Mouse (Mus musculus) hindbrain, embryonic 13.5 days (tissue): ENCODE results near the gene AC170998.1. TPM values are rescaled to one million over a fixed set of nuclear protein-coding genes. Genes with fewer than 3 reads are reported as not detected.

Source experiments
- ATAC-seq: fragments of 200-750 bp; cut with Nextera tagmentation; 2 replicates; pipeline ENCODE4 v1.8.0; 2017; ENCODE audit warnings: moderate TSS enrichment; ENCODE audit not compliant: low FRiP score
- H3K27ac ChIP-seq: fragments of 300-500 bp; sonication (generic); 2 replicates; pipeline ENCODE4 v1.5.1; 2015; ENCODE audit warnings: inconsistent platforms, mild to moderate bottlenecking, moderate library complexity
- H3K27me3 ChIP-seq: fragments of 300-500 bp; sonication (generic); 2 replicates; pipeline ENCODE4 v1.6.1; 2015; ENCODE audit warnings: mild to moderate bottlenecking, inconsistent platforms
- H3K36me3 ChIP-seq: fragments of 300-500 bp; sonication (generic); 2 replicates; pipeline ENCODE4 v1.6.1; 2015; ENCODE audit warnings: mild to moderate bottlenecking, inconsistent platforms
- H3K4me1 ChIP-seq: fragments of 300-500 bp; sonication (generic); replicated peaks from 2 replicates; pipeline ENCODE4 v1.6.1; 2015; ENCODE audit warnings: inconsistent platforms
- H3K4me2 ChIP-seq: fragments of 300-500 bp; sonication (generic); 2 replicates; pipeline ENCODE4 v1.6.1; 2015; ENCODE audit warnings: inconsistent platforms, mild to moderate bottlenecking, moderate library complexity
- H3K4me3 ChIP-seq: fragments of 300-500 bp; sonication (generic); 2 replicates; pipeline ENCODE4 v1.5.1; 2015; ENCODE audit warnings: mild to moderate bottlenecking, inconsistent platforms
- H3K9ac ChIP-seq: fragments of 300-500 bp; sonication (generic); 2 replicates; pipeline ENCODE4 v1.6.1; 2015; ENCODE audit warnings: mild to moderate bottlenecking, inconsistent platforms
- H3K9me3 ChIP-seq: fragments of 300-500 bp; sonication (generic); 2 replicates; pipeline ENCODE4 v1.6.1; 2016; ENCODE audit warnings: inconsistent platforms
- WGBS: fragments of 180-500 bp; shearing (Covaris S2); methylation state at CpG from one replicate; pipeline ENCODE4 v1.1.7; 2015; 5-methylcytosine and 5-hydroxymethylcytosine counted together
- polyA plus RNA-seq: library from polyadenylated mRNA; unstranded; fragments of >200 nt; fragmentation: Nextera tagmentation; extraction: Ambion mirVana; gene quantifications from 2 replicates; pipeline ENCODE4 v1.2.1, GENCODE M21; 2015

The AC170998.1 gene
- polyA plus RNA-seq, 1 experiment from 2014 or later = 2.2 TPM

DNA sequence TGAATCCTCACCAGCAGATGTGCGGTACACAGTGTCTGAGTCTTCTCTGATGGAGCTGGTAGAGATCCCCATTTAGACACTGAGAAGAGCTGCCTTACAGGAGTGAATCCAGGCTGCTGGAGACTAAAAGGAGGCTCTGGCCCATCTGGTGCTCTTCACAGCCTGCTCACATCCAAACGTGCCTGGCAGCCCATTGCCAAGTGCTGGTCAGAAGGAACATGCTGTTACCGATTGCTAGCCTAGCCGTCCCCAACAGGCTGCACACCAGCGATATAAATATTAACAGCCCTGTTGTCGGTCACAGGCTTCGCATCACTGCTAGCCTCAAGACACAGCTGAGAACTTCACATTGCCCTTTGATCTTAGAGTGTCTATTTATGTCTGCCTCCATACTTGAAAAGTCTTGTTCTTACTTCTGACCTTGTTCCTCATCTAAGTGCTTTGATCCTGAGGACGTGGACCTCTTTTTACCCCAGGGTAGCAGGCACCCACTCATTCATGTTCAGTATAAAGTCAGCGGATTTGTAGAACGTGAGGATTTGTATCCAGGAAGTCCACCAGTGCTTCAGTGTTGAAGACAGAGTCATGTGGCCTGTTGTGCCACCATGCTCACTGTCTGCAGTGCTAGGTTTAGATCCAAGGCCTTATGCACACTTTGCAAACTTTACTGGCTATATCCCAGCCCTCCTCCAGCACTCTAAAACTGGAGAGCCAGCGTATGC is 17.4 kb downstream of the AC170998.1 start:
- WGBS = 96% methylated on average over 11 of the region's 11 CpGs
- Histone ChIP-seq H3K36me3 (peaks cover 96% of the 10 kb centered on the region), H3K4me3 (no peak overlapping the region), H3K27me3 (no peaks in the 10 kb centered on the region), H3K9ac (no peak overlapping the region), H3K9me3 (no peaks in the 10 kb centered on the region), H3K4me1 (no peaks in the 10 kb centered on the region), H3K4me2 (no peak overlapping the region), H3K27ac (no peak overlapping the region)
- no peak for ATAC-seq

DNA sequence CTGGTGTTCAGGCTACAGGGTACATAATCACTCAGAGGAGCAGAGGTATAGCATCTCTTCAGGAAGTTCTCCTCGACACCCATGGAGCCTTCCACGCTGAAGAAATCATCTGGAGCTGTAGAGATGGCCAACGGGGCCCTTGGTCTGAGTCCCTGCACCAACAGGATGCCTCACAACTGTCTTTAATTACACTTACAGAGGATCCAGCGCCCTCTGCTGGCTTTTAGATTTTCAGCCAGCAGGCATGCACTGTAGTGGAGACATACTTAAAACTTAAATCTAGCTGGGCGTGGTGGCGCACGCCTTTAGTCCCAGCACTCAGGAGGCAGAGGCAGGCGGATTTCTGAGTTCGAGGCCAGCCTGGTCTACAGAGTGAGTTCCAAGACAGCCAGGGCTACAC is 18.0 kb downstream of the AC170998.1 start:
- H3K9me3 ChIP-seq = no peaks in the 10 kb centered on the region
- H3K4me2 ChIP-seq = no peak overlapping the region
- H3K27me3 ChIP-seq = no peaks in the 10 kb centered on the region
- no peaks in the 10 kb centered on the region for H3K4me1 ChIP-seq
- 92% methylated on average over 9 of the region's 9 CpGs for WGBS
- H3K27ac ChIP-seq = no peak overlapping the region
- H3K36me3 ChIP-seq = peaks cover 98% of the 10 kb centered on the region
- no peak overlapping the region for H3K9ac ChIP-seq
- no peak overlapping the region for H3K4me3 ChIP-seq
- no peak for ATAC-seq

DNA sequence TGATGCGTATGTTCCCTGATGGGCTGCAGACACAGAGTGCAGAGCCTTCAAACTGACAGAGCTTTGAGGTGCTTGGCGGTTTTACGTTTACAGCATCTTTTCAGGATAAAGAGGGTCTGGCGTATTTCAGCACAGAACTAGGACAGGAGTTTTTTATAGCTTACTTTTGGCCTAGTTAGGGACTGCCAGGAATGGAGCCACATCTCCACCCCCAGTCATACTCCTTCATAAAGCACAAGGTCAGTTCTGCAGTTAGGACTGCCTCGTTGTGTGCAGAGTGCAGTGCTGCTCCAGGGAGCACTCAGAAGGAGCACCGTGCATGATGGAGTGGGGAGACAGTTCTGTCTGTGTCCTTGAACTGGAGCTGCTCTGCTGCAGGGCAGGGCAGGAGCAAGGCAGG is 19.9 kb downstream of the AC170998.1 start:
- 93% methylated on average over 6 of the region's 6 CpGs for WGBS
- no peaks in the 10 kb centered on the region for H3K9me3 ChIP-seq
- H3K27ac ChIP-seq = no peak overlapping the region
- no peak overlapping the region for H3K9ac ChIP-seq
- no peaks in the 10 kb centered on the region for H3K27me3 ChIP-seq
- no peak overlapping the region for H3K4me2 ChIP-seq
- H3K4me3 ChIP-seq = no peak overlapping the region
- no peak for ATAC-seq
- H3K36me3 ChIP-seq = peaks cover 85% of the 10 kb centered on the region
- H3K4me1 ChIP-seq = no peaks in the 10 kb centered on the region

DNA sequence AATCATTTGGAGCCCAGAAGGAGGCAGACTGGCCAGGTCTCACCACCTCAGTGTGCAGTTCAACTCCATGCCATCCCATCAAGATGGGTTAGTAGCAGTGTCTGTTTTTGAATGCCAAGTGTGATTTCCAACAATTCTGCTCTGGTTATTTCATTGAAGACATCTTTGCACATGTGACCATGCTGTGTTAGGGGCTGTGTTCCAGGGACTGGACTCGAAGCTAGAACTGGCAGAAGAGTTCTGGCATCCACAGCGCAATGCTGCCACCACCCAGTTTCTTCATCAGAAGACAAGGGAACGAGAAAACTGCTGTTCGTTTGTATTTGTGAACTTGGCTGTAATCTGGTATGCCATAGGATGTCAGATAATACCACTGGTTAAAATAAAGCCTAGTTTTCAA is 22.1 kb downstream of the AC170998.1 start:
- ATAC-seq = no peak
- H3K36me3 ChIP-seq = peaks cover 64% of the 10 kb centered on the region

GRCm38 (mm10) chr17:28750580-28750979 is 24.7 kb downstream of the AC170998.1 start:
- Histone ChIP-seq H3K4me3 (no peak overlapping the region), H3K4me2 (no peak overlapping the region), H3K27ac (no peak overlapping the region), H3K36me3 (peaks cover 38% of the 10 kb centered on the region), H3K9me3 (no peaks in the 10 kb centered on the region), H3K9ac (no peak overlapping the region), H3K4me1 (no peaks in the 10 kb centered on the region), H3K27me3 (no peaks in the 10 kb centered on the region)
- WGBS = 87% methylated on average over 6 of the region's 6 CpGs
- ATAC-seq = no peak

More for the DNA sequence above, 22.1 kb downstream of the AC170998.1 start:
- H3K27ac ChIP-seq = no peak overlapping the region
- WGBS = 94% methylated on average over 4 of the region's 4 CpGs
- H3K4me3 ChIP-seq = no peak overlapping the region
- H3K27me3 ChIP-seq = no peaks in the 10 kb centered on the region
- no peak overlapping the region for H3K4me2 ChIP-seq
- H3K9ac ChIP-seq = no peak overlapping the region
- no peaks in the 10 kb centered on the region for H3K9me3 ChIP-seq
- H3K4me1 ChIP-seq = no peaks in the 10 kb centered on the region

DNA sequence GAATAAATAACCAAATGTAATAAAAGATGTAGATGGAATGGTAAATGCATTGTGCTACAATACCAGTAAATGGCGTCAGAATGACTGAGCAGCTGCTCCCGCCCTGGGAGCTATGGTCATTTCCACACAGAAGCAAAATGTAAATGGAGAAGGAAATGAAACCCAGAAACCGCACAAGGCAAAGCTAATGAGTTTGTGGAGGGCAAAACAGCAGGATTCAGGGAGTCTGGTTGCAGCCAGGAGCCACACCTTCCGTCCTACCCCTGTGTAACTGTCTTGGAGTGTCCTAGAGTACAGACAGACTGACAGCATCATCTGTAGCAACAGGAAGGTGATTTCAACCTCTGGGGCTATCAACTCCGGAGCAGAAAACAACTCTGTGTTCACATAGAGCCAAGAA is 30.6 kb downstream of the AC170998.1 start:
- 70% methylated on average over 5 of the region's 5 CpGs for WGBS
- H3K36me3 ChIP-seq = no peaks in the 10 kb centered on the region
- H3K27ac ChIP-seq = no peak overlapping the region
- no peaks in the 10 kb centered on the region for H3K9me3 ChIP-seq
- no peak overlapping the region for H3K4me3 ChIP-seq
- H3K4me2 ChIP-seq = no peak overlapping the region
- no peaks in the 10 kb centered on the region for H3K27me3 ChIP-seq
- no peak for ATAC-seq
- H3K4me1 ChIP-seq = no peaks in the 10 kb centered on the region
- H3K9ac ChIP-seq = no peak overlapping the region

DNA sequence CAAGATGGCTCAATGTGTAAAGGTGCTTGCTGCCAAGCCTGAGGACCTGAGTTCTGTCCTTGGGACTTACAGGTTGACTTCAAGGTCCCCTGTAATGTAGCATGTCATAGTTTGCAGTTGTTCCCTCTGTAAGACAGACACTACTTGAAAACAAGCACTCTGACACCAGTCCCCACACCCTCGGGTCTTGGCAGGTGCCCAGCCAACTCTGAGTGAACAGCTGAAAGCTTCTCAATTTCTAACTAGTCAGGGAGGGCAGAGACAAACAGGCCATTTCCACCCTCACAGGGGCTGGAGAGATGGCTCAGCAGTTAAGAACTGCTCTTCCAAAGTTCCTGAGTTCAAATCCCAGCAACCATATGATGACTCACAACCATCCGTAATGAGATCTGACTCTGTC is 31.6 kb downstream of the AC170998.1 start:
- WGBS = 88% methylated on average over 2 of the region's 2 CpGs
- no peak overlapping the region for H3K9ac ChIP-seq
- ATAC-seq = no peak

DNA sequence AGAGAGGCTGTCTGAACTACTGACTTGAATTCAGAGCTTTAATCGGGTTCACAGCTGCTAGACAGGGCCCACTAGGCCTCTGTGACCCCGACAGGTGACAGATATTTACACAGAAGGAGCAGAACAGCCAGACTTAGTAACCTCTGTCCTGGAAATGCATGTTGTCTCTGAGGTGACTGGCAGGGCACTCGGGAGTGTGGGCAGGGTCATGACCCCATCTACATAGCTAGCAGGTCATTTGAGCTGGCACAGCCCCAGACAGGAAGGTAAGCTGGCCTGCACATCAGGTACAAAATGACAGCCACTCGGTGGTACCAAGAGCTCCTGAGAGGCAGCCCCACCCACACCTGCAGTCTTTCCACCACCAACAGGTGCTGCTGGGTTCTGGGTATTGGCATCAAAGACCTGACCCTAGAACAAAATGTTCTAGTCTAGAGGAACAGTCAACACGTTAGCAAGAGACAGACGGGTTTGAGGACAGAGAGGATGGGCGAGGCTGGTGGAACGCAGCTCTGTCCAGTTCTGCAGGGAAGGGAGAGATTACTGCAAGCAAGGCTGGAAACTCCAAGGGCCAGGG is 34.9 kb downstream of the AC170998.1 start:
- Histone ChIP-seq H3K4me3 (no peak overlapping the region), H3K4me1 (no peaks in the 10 kb centered on the region), H3K4me2 (no peak overlapping the region), H3K9ac (no peak overlapping the region), H3K27me3 (0 out of 2 replicates have a peak, but pooled peaks cover 4% of the 10 kb centered on the region), H3K27ac (no peak overlapping the region), H3K36me3 (no peaks in the 10 kb centered on the region), H3K9me3 (no peaks in the 10 kb centered on the region)
- 77% methylated on average over 8 of the region's 8 CpGs for WGBS
- no peak for ATAC-seq

More for the DNA sequence above, 31.6 kb downstream of the AC170998.1 start:
- Histone ChIP-seq H3K9me3 (no peaks in the 10 kb centered on the region), H3K36me3 (no peaks in the 10 kb centered on the region), H3K27ac (no peak overlapping the region), H3K4me1 (no peaks in the 10 kb centered on the region), H3K27me3 (no peaks in the 10 kb centered on the region), H3K4me2 (no peak overlapping the region), H3K4me3 (no peak overlapping the region)

DNA sequence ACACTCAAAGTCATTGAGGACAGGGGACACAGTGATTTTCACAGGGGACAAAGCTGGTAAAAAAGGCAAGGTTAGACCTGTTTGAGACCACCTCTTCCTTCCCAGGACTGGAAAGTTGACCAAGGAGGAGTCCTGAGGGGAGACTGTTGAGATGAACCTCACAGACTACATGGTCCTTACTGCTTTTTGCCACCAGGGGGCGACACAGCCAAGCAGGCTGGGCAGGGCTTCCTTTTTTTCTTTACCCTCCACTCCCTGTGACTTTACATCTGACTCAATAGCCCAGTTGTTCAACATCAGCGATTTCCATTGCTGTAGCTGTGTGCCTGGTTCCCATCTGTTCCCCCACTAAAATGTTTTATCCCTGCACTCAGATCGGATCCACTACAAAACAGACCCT is 36.0 kb downstream of the AC170998.1 start:
- Histone ChIP-seq H3K4me1 (no peaks in the 10 kb centered on the region), H3K27me3 (peaks cover 7% of the 10 kb centered on the region; the same call in 1 of the 2 replicates), H3K9me3 (no peaks in the 10 kb centered on the region), H3K9ac (no peak overlapping the region), H3K27ac (no peak overlapping the region), H3K36me3 (no peaks in the 10 kb centered on the region), H3K4me2 (no peak overlapping the region), H3K4me3 (no peak overlapping the region)
- no peak for ATAC-seq
- 14% methylated on average over 3 of the region's 3 CpGs for WGBS

- H3K4me1 ChIP-seq = peaks cover 16% of the 10 kb centered on the region
- no peak overlapping the region for H3K9ac ChIP-seq
- no peak overlapping the region for H3K4me3 ChIP-seq
- peaks cover 48% of the 10 kb centered on the region for H3K27me3 ChIP-seq
- no peak overlapping the region for H3K27ac ChIP-seq
- H3K36me3 ChIP-seq = no peaks in the 10 kb centered on the region
- no peak overlapping the region for H3K4me2 ChIP-seq
- no peak for ATAC-seq
- H3K9me3 ChIP-seq = no peaks in the 10 kb centered on the region
- 70% methylated on average over 3 of the region's 3 CpGs for WGBS
These were observed 40.3 kb downstream of the AC170998.1 start for GRCm38 (mm10) chr17:28766203-28766602.

DNA sequence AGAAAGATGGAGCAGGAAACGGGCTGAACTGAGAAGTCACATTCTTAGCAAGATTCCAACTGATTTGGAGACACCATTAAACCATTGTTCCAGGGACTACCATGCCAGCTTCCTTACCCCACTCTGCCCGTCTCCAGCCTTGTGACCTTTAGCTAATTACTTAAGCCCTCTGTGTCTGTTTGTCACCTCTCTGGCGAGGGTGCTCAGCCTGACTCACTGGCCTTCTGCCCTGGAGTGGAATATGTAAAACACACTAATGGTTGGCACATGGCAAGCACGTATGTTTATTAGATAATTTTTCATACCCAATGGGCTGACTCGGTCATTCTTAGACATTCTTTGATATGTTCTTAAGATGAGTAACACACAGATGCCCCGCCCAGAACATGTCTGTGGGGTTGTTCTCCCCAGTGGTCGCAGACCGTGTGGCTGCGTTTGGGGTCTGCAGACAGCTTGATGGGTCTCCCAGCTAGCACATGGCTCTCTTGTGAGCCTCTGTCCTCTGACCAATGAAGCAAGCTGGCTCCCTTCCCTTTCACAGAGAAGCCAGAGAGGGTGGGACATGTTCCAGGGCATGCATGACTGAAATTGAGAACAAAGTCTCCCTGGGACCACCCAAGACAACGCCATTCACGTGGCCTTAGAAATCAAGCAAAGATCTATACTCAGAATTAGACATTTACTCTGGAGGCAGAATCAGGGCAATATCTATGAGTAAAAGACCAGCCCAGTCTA is 41.1 kb downstream of the AC170998.1 start:
- Histone ChIP-seq H3K9me3 (no peaks in the 10 kb centered on the region), H3K27me3 (peaks cover 55% of the 10 kb centered on the region), H3K27ac (no peak overlapping the region), H3K9ac (no peak overlapping the region), H3K4me2 (no peak overlapping the region), H3K4me3 (no peak overlapping the region), H3K4me1 (peaks cover 16% of the 10 kb centered on the region), H3K36me3 (no peaks in the 10 kb centered on the region)
- 77% methylated on average over 11 of the region's 11 CpGs for WGBS
- ATAC-seq = no peak

- Histone ChIP-seq H3K4me1 (peaks cover 16% of the 10 kb centered on the region), H3K4me2 (peak within 1 kb of the TSS; percentile 66), H3K27ac (no peak within 1 kb of the TSS), H3K9me3 (no peaks in the 10 kb centered on the region), H3K27me3 (peaks cover 57% of the 10 kb centered on the region), H3K9ac (peak within 1 kb of the TSS; percentile 60), H3K4me3 (peak within 1 kb of the TSS; percentile 38), H3K36me3 (no peaks in the 10 kb centered on the region)
- no peak for ATAC-seq
- 1% methylated on average over 41 of the region's 58 CpGs for WGBS
These were observed 43.4 kb downstream of the AC170998.1 start, which contains the start of gene Mapk13 for GRCm38 (mm10) chr17:28769121-28769874. TSS of gene Mapk13 (plus strand) at chr17:28769297.
